Mouse (Mus musculus) neural tube, embryonic 14.5 days (tissue): ENCODE results near the gene Kng1. TPM values are rescaled to one million over a fixed set of nuclear protein-coding genes. Genes with fewer than 3 reads are reported as not detected.
"Not testable (repeated sequence)": the region's sequence is repeated elsewhere in the genome, so short reads cannot be mapped to it uniquely, and the experiment has no call there.

Experiments used
- ATAC-seq: fragments of 200-750 bp; cut with Nextera tagmentation; 2 replicates; pipeline ENCODE4 v1.8.0; 2017; ENCODE audit warnings: low read depth, mild to moderate bottlenecking, moderate TSS enrichment, moderate library complexity
- H3K27ac ChIP-seq: fragments of 300-500 bp; sonication (generic); 2 replicates; pipeline ENCODE4 v1.5.1; 2014; ENCODE audit warnings: low read depth, mild to moderate bottlenecking, control low read depth, low read length, moderate library complexity, mixed read lengths
- H3K27me3 ChIP-seq: fragments of 300-500 bp; sonication (generic); 2 replicates; pipeline ENCODE4 v1.6.1; 2014; ENCODE audit warnings: low read length; ENCODE audit not compliant: control insufficient read depth, insufficient read depth
- H3K36me3 ChIP-seq: fragments of 300-500 bp; sonication (generic); 2 replicates; pipeline ENCODE4 v1.6.1; 2014; ENCODE audit warnings: low read length, mixed read lengths; ENCODE audit not compliant: control insufficient read depth, insufficient read depth
- H3K4me1 ChIP-seq: fragments of 300-500 bp; sonication (generic); 2 replicates; pipeline ENCODE4 v1.6.1; 2014; ENCODE audit warnings: low read length; ENCODE audit not compliant: control insufficient read depth, insufficient read depth
- H3K4me2 ChIP-seq: fragments of 300-500 bp; sonication (generic); 2 replicates; pipeline ENCODE4 v1.6.1; 2014; ENCODE audit warnings: mild to moderate bottlenecking, low read depth, low read length, control low read depth
- H3K4me3 ChIP-seq: fragments of 300-500 bp; sonication (generic); 2 replicates; pipeline ENCODE4 v1.5.1; 2014; ENCODE audit warnings: low read depth, low read length, control low read depth, mixed read lengths
- H3K9ac ChIP-seq: fragments of 300-500 bp; sonication (generic); replicated peaks from 2 replicates; pipeline ENCODE4 v1.6.1; 2014; ENCODE audit warnings: low read depth, mild to moderate bottlenecking, control low read depth, low read length, mixed read lengths
- H3K9me3 ChIP-seq: fragments of 300-500 bp; sonication (generic); 2 replicates; pipeline ENCODE4 v1.6.1; 2016; ENCODE audit warnings: low read length; ENCODE audit not compliant: control insufficient read depth
- WGBS: fragments of 180-500 bp; shearing (Covaris S2); extraction: QIAGEN DNeasy Blood & Tissue Kit; methylation state at CpG from one replicate; pipeline ENCODE4 v1.1.7; 2014; 5-methylcytosine and 5-hydroxymethylcytosine counted together
- polyA plus RNA-seq: library from polyadenylated mRNA; unstranded; fragments of >200 nt; fragmentation: Nextera tagmentation; extraction: Ambion mirVana; gene quantifications from 2 replicates; pipeline ENCODE4 v1.2.1, GENCODE M21; 2014

Gene Kng1
- polyA plus RNA-seq, 1 experiment from 2014 or later, result 0.33 TPM

DNA sequence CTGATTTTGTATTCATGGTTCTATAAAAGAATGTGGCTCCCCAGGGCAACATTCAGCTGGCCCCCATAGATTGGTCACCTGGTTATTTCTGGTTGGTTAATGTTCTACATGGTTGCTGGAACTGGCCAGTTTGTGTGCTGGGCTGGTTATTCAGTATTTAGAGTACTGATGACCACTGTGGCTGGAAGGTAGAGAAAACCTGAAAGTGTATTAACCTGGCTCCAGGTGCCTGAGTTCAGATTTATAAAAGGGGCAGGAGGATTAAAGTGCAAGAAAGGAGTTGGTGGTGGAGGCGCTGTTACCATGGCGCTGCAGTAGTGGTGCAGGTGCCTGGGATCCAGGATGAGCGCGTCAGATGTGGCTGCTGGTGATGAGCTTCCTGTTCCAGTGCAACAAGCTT lies 24.0 kb upstream of the Kng1 start:
- H3K4me1 ChIP-seq, result no peaks in the 10 kb centered on the region
- 91% methylated on average over 4 of the region's 4 CpGs for WGBS

DNA sequence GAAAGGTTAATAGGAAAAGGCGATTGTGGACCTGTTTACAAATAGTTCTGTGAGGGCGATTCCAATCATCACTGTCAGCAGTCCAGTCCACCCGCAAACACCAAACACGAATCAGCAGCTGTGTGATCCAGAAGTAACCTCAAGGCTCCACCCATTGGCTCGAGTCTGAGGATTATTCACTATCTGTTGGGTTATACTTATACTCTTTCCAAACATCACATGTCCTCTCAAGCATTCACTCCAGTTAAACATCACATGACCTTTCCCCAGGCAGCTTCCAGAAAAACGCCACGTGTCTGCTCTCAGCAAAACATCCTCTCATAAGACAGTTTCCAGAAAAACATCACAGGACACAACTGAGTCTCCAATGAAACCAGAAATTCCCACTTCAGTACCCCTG lies 19.9 kb upstream of the Kng1 start:
- 84% methylated on average over 7 of the region's 7 CpGs for WGBS
- no peak for ATAC-seq

More for the DNA sequence above, 24.0 kb upstream of the Kng1 start:
- no peak overlapping the region for H3K4me3 ChIP-seq
- no peak for ATAC-seq
- H3K36me3 ChIP-seq, result no peaks in the 10 kb centered on the region
- no peaks in the 10 kb centered on the region for H3K27me3 ChIP-seq
- H3K9ac ChIP-seq, result no peak overlapping the region
- no peak overlapping the region for H3K4me2 ChIP-seq
- H3K27ac ChIP-seq, result no peak overlapping the region
- H3K9me3 ChIP-seq, result no peaks in the 10 kb centered on the region

GRCm38 (mm10) chr16:23039281-23039680 lies 18.4 kb upstream of the Kng1 start:
- Histone ChIP-seq H3K9ac (no peak overlapping the region), H3K4me1 (no peaks in the 10 kb centered on the region), H3K4me3 (no peak overlapping the region), H3K4me2 (no peak overlapping the region), H3K27me3 (no peaks in the 10 kb centered on the region), H3K36me3 (no peaks in the 10 kb centered on the region), H3K9me3 (no peaks in the 10 kb centered on the region), H3K27ac (no peak overlapping the region)
- no peak for ATAC-seq
- WGBS, result 88% methylated on average over 4 of the region's 4 CpGs

More for the DNA sequence above, 19.9 kb upstream of the Kng1 start:
- no peak overlapping the region for H3K9ac ChIP-seq
- H3K4me1 ChIP-seq, result no peaks in the 10 kb centered on the region
- no peaks in the 10 kb centered on the region for H3K9me3 ChIP-seq
- H3K4me3 ChIP-seq, result no peak overlapping the region
- no peaks in the 10 kb centered on the region for H3K36me3 ChIP-seq
- H3K27me3 ChIP-seq, result no peaks in the 10 kb centered on the region
- H3K4me2 ChIP-seq, result no peak overlapping the region
- H3K27ac ChIP-seq, result no peak overlapping the region

DNA sequence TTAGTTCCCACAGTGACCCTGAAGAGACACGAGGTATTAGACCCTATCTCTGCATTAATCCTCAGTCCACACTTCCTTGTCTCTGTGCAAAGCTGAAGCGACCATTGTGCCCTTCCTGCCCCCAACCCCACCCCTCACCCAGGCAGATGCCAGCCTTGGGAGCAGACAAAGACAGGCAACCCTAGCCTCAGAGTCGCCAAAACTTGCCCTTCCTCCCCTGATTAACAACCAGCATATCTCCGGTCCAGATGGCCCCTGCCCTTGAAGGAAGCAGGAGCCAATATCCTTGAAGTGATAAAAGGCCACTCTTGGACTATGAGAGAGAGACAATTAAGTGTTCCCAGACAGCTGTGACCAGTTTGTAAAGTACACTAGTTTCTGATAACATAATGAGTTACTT lies 16.8 kb upstream of the Kng1 start:
- no peak overlapping the region for H3K4me2 ChIP-seq
- no peak for ATAC-seq
- no peak overlapping the region for H3K27ac ChIP-seq
- H3K4me1 ChIP-seq, result no peaks in the 10 kb centered on the region
- H3K9me3 ChIP-seq, result no peaks in the 10 kb centered on the region
- H3K4me3 ChIP-seq, result no peak overlapping the region
- H3K36me3 ChIP-seq, result no peaks in the 10 kb centered on the region
- H3K9ac ChIP-seq, result no peak overlapping the region
- no peaks in the 10 kb centered on the region for H3K27me3 ChIP-seq
- 60% methylated on average over 4 of the region's 4 CpGs for WGBS

GRCm38 (mm10) chr16:23046319-23046718 lies 11.3 kb upstream of the Kng1 start:
- H3K27me3 ChIP-seq, result no peaks in the 10 kb centered on the region
- no peaks in the 10 kb centered on the region for H3K36me3 ChIP-seq
- ATAC-seq, result no peak
- no peak overlapping the region for H3K27ac ChIP-seq
- 67% methylated on average over 5 of the region's 5 CpGs for WGBS
- H3K4me2 ChIP-seq, result no peak overlapping the region
- no peak overlapping the region for H3K9ac ChIP-seq
- no peaks in the 10 kb centered on the region for H3K4me1 ChIP-seq
- H3K4me3 ChIP-seq, result no peak overlapping the region
- no peaks in the 10 kb centered on the region for H3K9me3 ChIP-seq

DNA sequence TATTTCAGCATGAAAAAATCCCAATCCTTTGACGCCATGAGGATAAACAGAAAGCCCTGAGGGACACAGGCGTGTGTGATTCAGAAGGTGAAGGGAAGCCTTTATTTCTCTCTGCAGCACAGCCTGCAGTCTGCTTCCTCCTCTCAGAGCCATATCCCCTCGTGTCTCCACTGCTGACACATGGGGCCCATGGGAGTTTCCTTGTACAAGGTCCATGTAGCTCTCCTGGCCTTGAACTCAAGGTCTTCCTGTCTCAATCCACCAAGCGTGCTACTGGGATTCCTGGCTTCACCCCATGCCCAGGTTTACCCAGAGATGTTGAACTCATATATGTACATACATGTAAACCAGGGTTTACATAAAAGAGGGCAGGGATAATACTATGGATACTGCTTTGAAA lies 2.0 kb downstream of the Kng1 start:
- WGBS, result 67% methylated on average over 4 of the region's 4 CpGs
- H3K4me2 ChIP-seq, H3K4me3 ChIP-seq, H3K27ac ChIP-seq, H3K9me3 ChIP-seq, ATAC-seq, H3K9ac ChIP-seq, H3K27me3 ChIP-seq, H3K4me1 ChIP-seq, H3K36me3 ChIP-seq: not testable (repeated sequence)

DNA sequence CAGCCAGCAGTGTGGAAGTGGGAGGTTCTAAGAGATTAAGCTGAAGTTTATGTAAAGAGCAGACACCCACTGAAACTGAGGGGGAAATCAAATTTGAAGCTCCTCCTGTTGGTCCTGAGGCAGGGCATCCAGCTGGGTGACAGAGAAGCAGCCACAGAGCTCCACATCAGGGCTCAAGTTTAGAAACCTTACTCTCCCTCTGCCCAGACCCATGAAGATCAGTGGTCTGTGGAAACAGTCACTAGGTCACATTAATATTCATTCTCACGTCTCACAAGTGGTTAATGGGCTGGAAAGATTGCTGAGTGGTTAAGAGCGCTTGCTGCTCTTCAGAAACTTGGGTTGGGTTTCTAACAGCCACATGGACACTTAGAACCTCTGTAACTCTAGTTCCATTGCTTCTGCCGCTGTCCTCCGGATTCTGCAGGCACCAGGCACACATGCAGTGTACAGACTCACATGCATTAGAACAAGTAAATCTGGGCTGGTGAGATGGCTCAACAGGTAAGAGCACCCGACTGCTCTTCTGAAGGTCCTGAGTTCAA lies 3.2 kb downstream of the Kng1 start:
- not testable (repeated sequence) for H3K27ac ChIP-seq, H3K27me3 ChIP-seq, ATAC-seq, H3K36me3 ChIP-seq, H3K4me3 ChIP-seq, H3K4me1 ChIP-seq, H3K4me2 ChIP-seq, H3K9me3 ChIP-seq, H3K9ac ChIP-seq
- 68% methylated on average over 5 of the region's 5 CpGs for WGBS

DNA sequence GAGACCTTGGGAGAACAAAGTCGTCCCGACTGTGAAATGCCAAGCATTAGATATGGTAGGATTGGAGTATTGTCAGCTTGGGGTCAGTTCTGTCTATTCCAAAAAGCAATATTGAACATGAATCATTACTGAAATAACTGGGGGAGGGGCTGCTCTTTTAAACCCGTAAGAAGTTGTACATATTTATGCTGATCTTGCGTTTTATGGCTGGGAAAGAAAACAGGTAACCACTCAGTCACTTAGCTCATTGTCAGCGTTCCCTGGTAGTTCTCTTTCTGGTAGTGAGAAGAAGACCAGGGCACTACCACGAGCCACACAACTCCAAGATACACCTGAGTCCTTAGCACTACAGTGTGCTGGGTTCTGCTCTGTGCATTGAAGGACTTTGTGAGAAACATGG lies 19.9 kb downstream of the Kng1 start:
- H3K27ac ChIP-seq, H3K9ac ChIP-seq, H3K27me3 ChIP-seq, H3K4me1 ChIP-seq, H3K4me3 ChIP-seq, ATAC-seq, H3K4me2 ChIP-seq, H3K36me3 ChIP-seq, H3K9me3 ChIP-seq: not testable (repeated sequence)
- WGBS, result 81% methylated on average over 6 of the region's 6 CpGs

GRCm38 (mm10) chr16:23087159-23087558 lies 29.5 kb downstream of the Kng1 start:
- not testable (repeated sequence) for H3K27ac ChIP-seq, H3K4me2 ChIP-seq, H3K36me3 ChIP-seq, H3K9me3 ChIP-seq, ATAC-seq, H3K4me3 ChIP-seq, H3K9ac ChIP-seq, H3K4me1 ChIP-seq, H3K27me3 ChIP-seq
- 80% methylated on average over 8 of the region's 8 CpGs for WGBS

DNA sequence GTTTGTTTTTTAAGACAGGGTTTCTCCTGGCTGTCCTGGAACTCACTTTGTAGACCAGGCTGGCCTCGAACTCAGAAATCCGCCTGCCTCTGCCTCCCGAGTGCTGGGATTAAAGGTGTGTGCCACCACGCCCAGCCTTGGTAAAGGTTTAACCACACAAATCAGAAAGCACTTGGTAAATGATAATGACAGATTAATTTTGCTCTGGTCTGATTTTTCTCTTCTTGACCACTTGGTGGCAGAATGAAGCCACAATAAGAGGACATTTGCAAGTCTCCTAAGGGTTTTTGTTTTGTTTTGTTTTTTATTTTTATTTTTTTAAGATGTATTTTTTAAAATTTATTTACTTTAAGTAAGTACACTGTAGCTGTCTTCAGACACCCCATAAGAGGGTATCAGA lies 30.0 kb downstream of the Kng1 start:
- H3K4me3 ChIP-seq, H3K36me3 ChIP-seq, H3K9me3 ChIP-seq, H3K9ac ChIP-seq, H3K4me2 ChIP-seq, H3K27ac ChIP-seq, H3K4me1 ChIP-seq, ATAC-seq, H3K27me3 ChIP-seq: not testable (repeated sequence)
- 64% methylated on average over 4 of the region's 4 CpGs for WGBS
